Mouse (Mus musculus) c-Kit-positive CD71-positive TER-119-positive erythroid progenitor cells, embryonic 14.5 days (primary cell): ENCODE measurements around the gene Vegfd.

Experiments
- DNase-seq: peaks from one replicate; pipeline ENCODE4 v3.0.0-alpha.2; 2013; ENCODE audit warnings: low spot score

Vegfd gene

GRCm38 (mm10) chrX:164373081-164373480 is at the start of gene Vegfd:
Vegfd (plus strand) TSS chrX:164373378.
- no peak for DNase-seq

GRCm38 (mm10) chrX:164323391-164323913 is 49.7 kb upstream of the Vegfd start:
- DNase-seq, result no peak

- no peak for DNase-seq
Observed at GRCm38 (mm10) chrX:164330351-164330750, 42.8 kb upstream of the Vegfd start.

- DNase-seq, result no peak
Observed at GRCm38 (mm10) chrX:164330766-164331165, 42.4 kb upstream of the Vegfd start.

- no peak for DNase-seq
Observed at GRCm38 (mm10) chrX:164338591-164338990, 34.6 kb upstream of the Vegfd start.

- no peak for DNase-seq
Observed at GRCm38 (mm10) chrX:164345359-164345938, 27.7 kb upstream of the Vegfd start.

- no peak for DNase-seq
Observed at GRCm38 (mm10) chrX:164348937-164349336, 24.2 kb upstream of the Vegfd start.

- DNase-seq, result no peak
Observed at GRCm38 (mm10) chrX:164365153-164365865, 7.9 kb upstream of the Vegfd start.

- DNase-seq, result no peak
Observed at GRCm38 (mm10) chrX:164370576-164370975, 2.6 kb upstream of the Vegfd start.

GRCm38 (mm10) chrX:164374586-164374985 is 1.4 kb downstream of the Vegfd start:
- DNase-seq, result no peak

- no peak for DNase-seq
Observed at GRCm38 (mm10) chrX:164379721-164380120, 6.5 kb downstream of the Vegfd start.

- peak; percentile 69 for DNase-seq
Observed at GRCm38 (mm10) chrX:164381618-164382408, 8.6 kb downstream of the Vegfd start.

- no peak for DNase-seq
Observed at GRCm38 (mm10) chrX:164394091-164394490, 20.9 kb downstream of the Vegfd start.

GRCm38 (mm10) chrX:164398456-164398855 is 25.3 kb downstream of the Vegfd start:
- no peak for DNase-seq

GRCm38 (mm10) chrX:164405080-164405649 is 32.0 kb downstream of the Vegfd start:
- no peak for DNase-seq

- no peak for DNase-seq
Observed at GRCm38 (mm10) chrX:164406133-164407022, 33.2 kb downstream of the Vegfd start.

GRCm38 (mm10) chrX:164408301-164408927 is 35.2 kb downstream of the Vegfd start:
- DNase-seq, result no peak

- DNase-seq, result no peak
Observed at GRCm38 (mm10) chrX:164410562-164410961, 37.4 kb downstream of the Vegfd start.

GRCm38 (mm10) chrX:164416803-164417202 is 43.6 kb downstream of the Vegfd start:
- DNase-seq, result no peak

GRCm38 (mm10) chrX:164418008-164418407 is 44.8 kb downstream of the Vegfd start:
- no peak for DNase-seq

GRCm38 (mm10) chrX:164419471-164419939 is 46.3 kb downstream of the Vegfd start, which contains the start of gene Piga:
Piga (plus strand) TSS chrX:164419787.
- DNase-seq, result peak; percentile 85
